Mouse (Mus musculus) liver, embryonic 11.5 days (tissue): ENCODE measurements around the gene Prickle3. TPM values are rescaled to one million over a fixed set of nuclear protein-coding genes. Genes with fewer than 3 reads are reported as not detected.

ENCODE experiments used
- ATAC-seq: fragments of 200-750 bp; cut with Nextera tagmentation; replicated peaks from 2 replicates; pipeline ENCODE4 v1.8.0; 2017; ENCODE audit warnings: moderate number of reproducible peaks, mild to moderate bottlenecking, moderate TSS enrichment, moderate library complexity; ENCODE audit not compliant: low FRiP score
- DNase-seq: peaks from one replicate; pipeline ENCODE4 v3.0.0-alpha.2; 2017; ENCODE audit warnings: low spot score
- H3K27ac ChIP-seq: fragments of 300-500 bp; sonication (generic); 2 replicates; pipeline ENCODE4 v1.5.1; 2014; ENCODE audit warnings: mild to moderate bottlenecking, low read depth, low read length, control low read depth
- H3K27me3 ChIP-seq: fragments of 300-500 bp; sonication (generic); replicated peaks from 2 replicates; pipeline ENCODE4 v1.6.1; 2014; ENCODE audit warnings: low read length, mixed read lengths; ENCODE audit not compliant: control insufficient read depth, insufficient read depth
- H3K36me3 ChIP-seq: fragments of 300-500 bp; sonication (generic); 2 replicates; pipeline ENCODE4 v1.6.1; 2014; ENCODE audit warnings: mild to moderate bottlenecking, low read length, moderate library complexity, mixed read lengths; ENCODE audit not compliant: control insufficient read depth, insufficient read depth
- H3K4me1 ChIP-seq: fragments of 300-500 bp; sonication (generic); replicated peaks from 2 replicates; pipeline ENCODE4 v1.6.1; 2014; ENCODE audit warnings: low read length, mixed read lengths; ENCODE audit not compliant: control insufficient read depth, insufficient read depth
- H3K4me2 ChIP-seq: fragments of 300-500 bp; sonication (generic); 2 replicates; pipeline ENCODE4 v1.6.1; 2014; ENCODE audit warnings: mild to moderate bottlenecking, control low read depth, moderate library complexity
- H3K4me3 ChIP-seq: fragments of 300-500 bp; sonication (generic); 2 replicates; pipeline ENCODE4 v1.5.1; 2014; ENCODE audit warnings: low read depth, low read length, control low read depth
- H3K9ac ChIP-seq: fragments of 300-500 bp; sonication (generic); 2 replicates; pipeline ENCODE4 v1.6.1; 2014; ENCODE audit warnings: low read depth, low read length, control low read depth
- H3K9me3 ChIP-seq: fragments of 300-500 bp; sonication (generic); 2 replicates; pipeline ENCODE4 v1.6.1; 2016; ENCODE audit warnings: low read length, inconsistent platforms, mixed read lengths; ENCODE audit not compliant: control insufficient read depth
- WGBS: fragments of 180-500 bp; shearing (Covaris S2); extraction: QIAGEN DNeasy Blood & Tissue Kit; methylation state at CpG from one replicate; pipeline ENCODE4 v1.1.7; 2014; 5-methylcytosine and 5-hydroxymethylcytosine counted together
- polyA plus RNA-seq: library from polyadenylated mRNA; unstranded; fragments of >200 nt; fragmentation: Nextera tagmentation; extraction: Ambion mirVana; gene quantifications from 2 replicates; pipeline ENCODE4 v1.2.1, GENCODE M21; 2014

Gene Prickle3
- polyA plus RNA-seq, 1 experiment from 2014 or later: 4.0 TPM

- Histone ChIP-seq H3K9ac (no peak overlapping the region), H3K4me2 (no peak overlapping the region), H3K9me3 (no peaks in the 10 kb centered on the region), H3K27me3 (no peaks in the 10 kb centered on the region), H3K36me3 (no peaks in the 10 kb centered on the region), H3K4me1 (no peaks in the 10 kb centered on the region), H3K27ac (no peak overlapping the region), H3K4me3 (no peak overlapping the region)
- ATAC-seq (no peak), DNase-seq (no peak)
- WGBS: 74% methylated on average over 21 of the region's 21 CpGs
These were observed 8.9 kb downstream of the Prickle3 start for GRCm38 (mm10) chrX:7665739-7666502.

- Histone ChIP-seq H3K27ac (no peak overlapping the region), H3K9ac (peak overlapping the region; percentile 59), H3K4me3 (peak overlapping the region; percentile 54), H3K36me3 (no peaks in the 10 kb centered on the region), H3K4me1 (no peaks in the 10 kb centered on the region; the same call in 1 of the 2 replicates), H3K4me2 (peak overlapping the region; percentile 76), H3K9me3 (no peaks in the 10 kb centered on the region), H3K27me3 (no peaks in the 10 kb centered on the region)
- no peak for DNase-seq
- ATAC-seq: peak; percentile 60
- 19% methylated on average over 15 of the region's 19 CpGs for WGBS
These were observed 13.4 kb downstream of the Prickle3 start for GRCm38 (mm10) chrX:7670390-7670881.

- H3K4me1 ChIP-seq: no peaks in the 10 kb centered on the region; the same call in 1 of the 2 replicates
- H3K27ac ChIP-seq: no peak within 1 kb of the TSS
- WGBS: 12% methylated on average over 33 of the region's 36 CpGs
- DNase-seq: peak; percentile 40
- peak; percentile 27 for ATAC-seq
- peak within 1 kb of the TSS; percentile 59 for H3K9ac ChIP-seq
- H3K27me3 ChIP-seq: no peaks in the 10 kb centered on the region
- H3K4me2 ChIP-seq: peak within 1 kb of the TSS; percentile 76
- peak within 1 kb of the TSS; percentile 54 for H3K4me3 ChIP-seq
- no peaks in the 10 kb centered on the region for H3K36me3 ChIP-seq
- H3K9me3 ChIP-seq: no peaks in the 10 kb centered on the region
These were observed 14.0 kb downstream of the Prickle3 start, which contains the start of gene Plp2 for GRCm38 (mm10) chrX:7670921-7671623. Plp2 (minus strand) TSS chrX:7671390.

- Histone ChIP-seq H3K9me3 (no peaks in the 10 kb centered on the region), H3K4me1 (no peaks in the 10 kb centered on the region; the same call in 1 of the 2 replicates), H3K4me3 (no peak overlapping the region), H3K4me2 (no peak overlapping the region), H3K9ac (no peak overlapping the region), H3K27ac (no peak overlapping the region), H3K27me3 (no peaks in the 10 kb centered on the region), H3K36me3 (no peaks in the 10 kb centered on the region)
- 31% methylated on average over 6 of the region's 6 CpGs for WGBS
- ATAC-seq (no peak), DNase-seq (no peak)
These were observed 15.7 kb downstream of the Prickle3 start for GRCm38 (mm10) chrX:7672739-7673138.

GRCm38 (mm10) chrX:7673578-7674281 is 16.7 kb downstream of the Prickle3 start:
- no peak; the same call in 1 of the 2 replicates for ATAC-seq
- Histone ChIP-seq H3K27me3 (no peaks in the 10 kb centered on the region), H3K9me3 (no peaks in the 10 kb centered on the region), H3K27ac (peak overlapping the region; percentile 19; the same call in 1 of the 2 replicates), H3K4me3 (peak overlapping the region; percentile 34; the same call in 1 of the 2 replicates), H3K9ac (no peak overlapping the region; the same call in 1 of the 2 replicates), H3K36me3 (no peaks in the 10 kb centered on the region), H3K4me2 (peak overlapping the region; percentile 66), H3K4me1 (no peaks in the 10 kb centered on the region; the same call in 1 of the 2 replicates)
- no peak for DNase-seq
- WGBS: 28% methylated on average over 12 of the region's 12 CpGs

GRCm38 (mm10) chrX:7674284-7675000 is 17.4 kb downstream of the Prickle3 start:
- Histone ChIP-seq H3K4me2 (peak overlapping the region; percentile 66), H3K9me3 (no peaks in the 10 kb centered on the region), H3K27ac (peak overlapping the region; percentile 32; the same call in 1 of the 2 replicates), H3K36me3 (no peaks in the 10 kb centered on the region), H3K9ac (peak overlapping the region; percentile 53), H3K27me3 (no peaks in the 10 kb centered on the region), H3K4me3 (peak overlapping the region; percentile 34), H3K4me1 (no peaks in the 10 kb centered on the region; the same call in 1 of the 2 replicates)
- peak; percentile 45 for DNase-seq
- 17% methylated on average over 28 of the region's 28 CpGs for WGBS
- peak; percentile 29 for ATAC-seq

GRCm38 (mm10) chrX:7675001-7675380 is 17.9 kb downstream of the Prickle3 start:
- WGBS: 25% methylated on average over 10 of the region's 10 CpGs
- Histone ChIP-seq H3K4me3 (peak overlapping the region; percentile 34), H3K4me1 (no peaks in the 10 kb centered on the region; the same call in 1 of the 2 replicates), H3K27me3 (no peaks in the 10 kb centered on the region), H3K9ac (peak overlapping the region; percentile 53), H3K9me3 (no peaks in the 10 kb centered on the region), H3K36me3 (no peaks in the 10 kb centered on the region), H3K4me2 (peak overlapping the region; percentile 66), H3K27ac (no peak overlapping the region)
- DNase-seq: no peak
- peak; percentile 7; the same call in 1 of the 2 replicates for ATAC-seq

- ATAC-seq (no peak), DNase-seq (no peak)
- no peak overlapping the region for H3K4me2 ChIP-seq
- H3K9me3 ChIP-seq: no peaks in the 10 kb centered on the region
- no peak overlapping the region for H3K27ac ChIP-seq
- H3K4me1 ChIP-seq: no peaks in the 10 kb centered on the region
- H3K27me3 ChIP-seq: no peaks in the 10 kb centered on the region
- no peak overlapping the region for H3K9ac ChIP-seq
- H3K4me3 ChIP-seq: no peak overlapping the region
- no peaks in the 10 kb centered on the region for H3K36me3 ChIP-seq
- 41% methylated on average over 3 of the region's 3 CpGs for WGBS
These were observed 21.9 kb downstream of the Prickle3 start for GRCm38 (mm10) chrX:7678986-7679385.
